Mouse (Mus musculus) bone marrow macrophage, adult 2 months (primary cell): ENCODE results near the gene Tenm3. TPM values are rescaled to one million over a fixed set of nuclear protein-coding genes. Genes with fewer than 3 reads are reported as not detected.

Experiments
- H3K27ac ChIP-seq: 2 replicates; pipeline ENCODE4 v1.5.1; 2012; ENCODE audit warnings: low read depth, low read length; ENCODE audit not compliant: insufficient read depth
- H3K4me1 ChIP-seq: 2 replicates; pipeline ENCODE4 v1.6.1; 2012; ENCODE audit warnings: low read length; ENCODE audit not compliant: control insufficient read depth, insufficient read depth
- H3K4me3 ChIP-seq: 2 replicates; pipeline ENCODE4 v1.5.1; 2012; ENCODE audit warnings: mild to moderate bottlenecking, low read length, moderate library complexity; ENCODE audit not compliant: insufficient read depth
- CTCF ChIP-seq: IDR thresholded peaks from 2 replicates; pipeline ENCODE4 v1.5.1; 2012; ENCODE audit warnings: low read depth, mild to moderate bottlenecking, low read length, moderate library complexity
- POLR2A ChIP-seq: IDR thresholded peaks from 2 replicates; pipeline ENCODE4 v1.6.1; 2012; ENCODE audit warnings: mild to moderate bottlenecking, low read depth, low read length, borderline replicate concordance
- polyA plus RNA-seq: library from polyadenylated mRNA; stranded (reverse); fragments of >200 nt; gene quantifications from 2 replicates; pipeline ENCODE4 v1.2.4, GENCODE M21; 2012; ENCODE audit not compliant: missing spikeins, insufficient read depth, insufficient read length

Gene Tenm3
- polyA plus RNA-seq, 1 experiment: not detected

- Histone ChIP-seq H3K4me1 (no peaks in the 10 kb centered on the region), H3K4me3 (no peak overlapping the region), H3K27ac (no peak overlapping the region)
- no peak for TF ChIP-seq POLR2A
- TF ChIP-seq CTCF: no peak
Measured at GRCm38 (mm10) chr8:48812196-48812741, 31.5 kb downstream of the Tenm3 start.

- Histone ChIP-seq H3K4me3 (no peak overlapping the region), H3K27ac (no peak overlapping the region), H3K4me1 (no peaks in the 10 kb centered on the region)
- no peak for TF ChIP-seq CTCF
- no peak for TF ChIP-seq POLR2A
Measured at GRCm38 (mm10) chr8:48810615-48811014, 33.1 kb downstream of the Tenm3 start.

DNA sequence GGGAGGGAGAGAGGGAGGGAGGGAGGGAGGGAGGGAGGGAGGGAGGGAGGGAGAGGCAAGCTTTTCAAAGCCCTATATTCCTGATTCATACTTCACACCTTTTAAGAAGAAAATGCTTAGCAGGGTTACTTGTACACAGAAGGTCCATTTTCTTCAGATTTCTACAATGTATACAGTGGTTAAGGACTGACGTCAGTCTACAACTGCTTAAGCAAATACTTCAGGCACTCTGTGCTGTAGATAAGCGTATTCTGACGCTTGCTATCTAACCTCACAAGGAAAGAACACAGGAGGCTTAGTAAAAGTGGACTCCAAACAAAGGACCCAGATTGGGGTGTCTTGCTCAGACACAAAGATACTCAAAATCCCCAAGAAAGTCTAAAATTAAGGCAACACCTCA, 34.6 kb downstream of the Tenm3 start:
- Histone ChIP-seq H3K4me1 (no peaks in the 10 kb centered on the region), H3K4me3 (no peak overlapping the region), H3K27ac (no peak overlapping the region)
- TF ChIP-seq POLR2A (no peak), CTCF (no peak)

- H3K4me3 ChIP-seq: no peak overlapping the region
- TF ChIP-seq POLR2A (no peak), CTCF (no peak)
- no peaks in the 10 kb centered on the region for H3K4me1 ChIP-seq
- no peak overlapping the region for H3K27ac ChIP-seq
Measured at GRCm38 (mm10) chr8:48803070-48803469, 40.7 kb downstream of the Tenm3 start.

DNA sequence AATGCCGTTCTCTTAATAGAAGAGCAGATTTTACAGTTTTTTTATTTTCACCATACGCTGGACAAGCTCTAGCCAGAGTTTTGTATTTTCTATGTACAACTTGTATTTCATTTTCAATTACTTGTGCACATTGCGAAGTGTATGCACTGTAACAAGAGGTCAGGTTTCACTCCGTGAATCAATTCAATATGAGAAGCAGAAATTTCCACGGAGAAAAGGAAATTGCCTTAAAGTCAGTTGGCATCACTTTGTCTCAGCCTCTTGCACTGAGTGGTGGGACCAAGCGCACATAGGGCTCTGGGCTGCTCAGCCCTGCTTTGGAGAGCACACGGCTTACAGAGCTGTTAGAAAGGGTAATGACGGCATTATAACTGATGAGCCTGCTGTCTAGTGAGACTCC, 41.5 kb downstream of the Tenm3 start:
- no peaks in the 10 kb centered on the region for H3K4me1 ChIP-seq
- no peak overlapping the region for H3K4me3 ChIP-seq
- no peak for TF ChIP-seq CTCF
- TF ChIP-seq POLR2A: no peak
- H3K27ac ChIP-seq: no peak overlapping the region

DNA sequence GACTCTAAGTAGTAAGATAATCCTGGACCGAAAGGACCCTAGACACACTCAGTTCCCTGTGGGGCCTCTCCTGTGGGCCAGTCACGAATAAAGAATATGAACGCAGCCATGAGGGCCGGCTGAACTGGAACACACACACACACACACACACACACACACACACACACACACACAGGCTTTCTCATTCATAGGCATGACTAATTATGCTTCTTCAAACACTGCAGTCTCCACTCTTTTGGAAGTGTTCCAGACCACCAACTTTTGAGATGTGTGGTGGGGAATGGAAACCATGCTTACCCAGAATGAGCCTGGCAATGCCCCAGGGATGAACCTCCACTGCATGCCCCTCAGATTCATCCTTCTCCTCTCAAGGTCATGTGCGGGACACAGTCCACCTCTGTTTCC, 45.8 kb downstream of the Tenm3 start:
- no peak for TF ChIP-seq CTCF
- no peak for TF ChIP-seq POLR2A
- Histone ChIP-seq H3K4me3 (no peak overlapping the region), H3K27ac (no peak overlapping the region), H3K4me1 (no peaks in the 10 kb centered on the region)

DNA sequence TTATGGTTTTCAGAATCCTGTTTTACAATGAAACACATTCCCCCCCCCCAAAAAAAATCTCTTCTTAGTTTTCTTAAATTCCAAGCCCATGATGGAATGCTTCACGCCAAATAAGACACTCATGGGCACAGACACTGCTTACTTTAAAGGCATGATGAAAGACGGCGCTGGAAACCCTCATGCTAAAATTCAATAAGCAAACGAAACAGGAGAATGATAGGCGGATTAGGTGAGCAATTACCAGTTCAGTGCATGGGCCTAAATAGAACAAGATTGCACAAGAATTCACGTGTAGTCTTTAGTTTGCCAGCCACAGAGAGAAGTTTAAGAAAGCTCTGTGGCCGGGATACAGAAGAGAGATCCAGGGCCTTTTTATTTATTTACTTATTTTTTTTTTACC, 49.5 kb downstream of the Tenm3 start:
- Histone ChIP-seq H3K4me1 (no peaks in the 10 kb centered on the region), H3K4me3 (no peak overlapping the region), H3K27ac (no peak overlapping the region)
- TF ChIP-seq POLR2A (no peak), CTCF (no peak)

DNA sequence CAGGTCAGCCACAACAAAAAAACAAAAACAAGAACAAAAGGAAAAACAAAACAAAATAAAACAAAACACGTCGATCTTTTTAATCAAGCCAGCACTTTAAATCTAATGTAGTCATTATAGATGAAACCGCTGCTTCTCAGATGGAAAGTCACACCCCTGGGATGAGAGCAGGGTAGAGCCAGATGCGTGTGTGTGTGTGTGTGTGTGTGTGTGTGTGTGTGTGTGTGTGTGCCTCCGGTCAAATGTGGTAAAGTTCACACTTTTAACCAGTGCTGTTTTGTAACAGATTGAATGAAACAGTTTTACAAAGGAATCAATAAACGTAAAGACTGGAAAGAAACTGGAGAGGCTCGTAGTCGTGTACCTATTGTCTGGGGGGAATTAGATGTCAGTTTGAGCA, 50.0 kb downstream of the Tenm3 start:
- no peaks in the 10 kb centered on the region for H3K4me1 ChIP-seq

GRCm38 (mm10) chr8:48792587-48793326, 51.0 kb downstream of the Tenm3 start:
- TF ChIP-seq CTCF: no peak
- no peak for TF ChIP-seq POLR2A
- no peaks in the 10 kb centered on the region for H3K4me1 ChIP-seq

More for the DNA sequence above, 50.0 kb downstream of the Tenm3 start:
- TF ChIP-seq POLR2A (no peak), CTCF (no peak)
- Histone ChIP-seq H3K4me3 (no peak overlapping the region), H3K27ac (no peak overlapping the region)

GRCm38 (mm10) chr8:48783308-48783707, 60.4 kb downstream of the Tenm3 start:
- H3K4me3 ChIP-seq: no peak overlapping the region
- H3K27ac ChIP-seq: no peak overlapping the region
- no peaks in the 10 kb centered on the region for H3K4me1 ChIP-seq
- TF ChIP-seq POLR2A (no peak), CTCF (no peak)

More at GRCm38 (mm10) chr8:48792587-48793326, 51.0 kb downstream of the Tenm3 start:
- Histone ChIP-seq H3K27ac (no peak overlapping the region), H3K4me3 (no peak overlapping the region)
